9 mouse cellular contexts compared by ENCODE assay signal in the genomic region with DNA sequence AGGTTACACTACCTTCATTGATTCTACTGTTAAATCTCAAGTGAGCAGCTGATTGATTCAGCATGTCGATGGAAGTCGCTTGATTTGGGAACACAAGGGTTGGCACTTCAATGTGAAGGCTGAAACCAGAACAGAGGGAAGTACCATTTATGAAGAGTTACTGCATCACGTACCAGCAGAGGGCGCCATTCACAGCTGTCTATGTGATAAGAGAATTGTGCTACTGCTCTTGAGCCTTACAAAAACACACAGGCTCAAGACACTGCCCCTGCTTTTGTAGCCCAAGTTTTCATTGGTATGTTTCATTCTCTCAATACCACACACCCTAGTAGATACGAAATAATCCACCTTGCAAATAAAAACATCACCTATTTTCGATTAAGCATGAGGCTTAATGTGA.
DNase-seq lines count a peak whose midpoint lies in the region; ATAC-seq and TF ChIP-seq lines count a peak whose summit lies in the region.
"Had no signal": no experiment of that assay in that cellular context is flagged by ENCODE, and none has a peak within 500 bp of the region (broad histone marks: within the 10 kb centered on the region; RNA-seq: fewer than 3 reads in every experiment).

No protein-coding gene starts in this region.

- no peak overlapping the region for H3K4me2 ChIP-seq in hindbrain, postnatal 0 days (ENCODE audit: low read depth, low read length)
- H3K4me2 ChIP-seq: stomach, embryonic 15.5 days had no signal

- peak; percentile 36 to 54 for DNase-seq in heart, postnatal 14 days
- no peak for DNase-seq in heart, adult 8-10 months (ENCODE audit: low spot score)
- peak; percentile 32 for DNase-seq in adrenal gland, adult 2 months
- DNase-seq in embryo, embryonic 11.5 days (ENCODE audit: low read depth, low spot score) = peak; percentile 50
- peak; percentile 81 for DNase-seq in hindbrain, postnatal 0 days (ENCODE audit: low spot score)
- peak; percentile 82 for DNase-seq in left cerebral cortex, postnatal 4 days
- DNase-seq in right cerebral cortex, adult 18-20 months = peak; percentile 70
- no peak for DNase-seq in natural killer cell, adult 2 months (ENCODE audit: low spot score in 2 of 2)

- intact Hi-C loops in heart, postnatal 14 days (cut with DNase I) = loop anchor here (5.0 kb wide), 2 partner anchors 228 to 503 kb away; no protein-coding TSS in a partner anchor
- intact Hi-C loops in left cerebral cortex, postnatal 4 days (cut with DNase I) = no loop called here

- no peaks in the 10 kb centered on the region for H3K4me1 ChIP-seq in hindbrain, postnatal 0 days (ENCODE audit: insufficient read depth, low read length)
- H3K4me1 ChIP-seq: stomach, embryonic 15.5 days had no signal

- H3K27ac ChIP-seq in hindbrain, postnatal 0 days = no peak overlapping the region
- H3K27ac ChIP-seq: stomach, embryonic 15.5 days had no signal

- no peak for ATAC-seq in hindbrain, postnatal 0 days

- no peaks in the 10 kb centered on the region for H3K9me3 ChIP-seq in hindbrain, postnatal 0 days (ENCODE audit: low read length)
- H3K9me3 ChIP-seq: stomach, embryonic 15.5 days had no signal

- H3K4me3 ChIP-seq in hindbrain, postnatal 0 days (ENCODE audit: low read length) = no peak overlapping the region
- H3K4me3 ChIP-seq: stomach, embryonic 15.5 days had no signal

- no peaks in the 10 kb centered on the region for H3K27me3 ChIP-seq in hindbrain, postnatal 0 days (ENCODE audit: insufficient read depth, low read length)
- H3K27me3 ChIP-seq: stomach, embryonic 15.5 days had no signal

- H3K9ac ChIP-seq in hindbrain, postnatal 0 days (replicated peaks; ENCODE audit: low read length) = no peak overlapping the region
- H3K9ac ChIP-seq: stomach, embryonic 15.5 days had no signal

- H3K36me3 ChIP-seq in hindbrain, postnatal 0 days (ENCODE audit: insufficient read depth, low read length) = no peaks in the 10 kb centered on the region
- H3K36me3 ChIP-seq: stomach, embryonic 15.5 days had no signal

- WGBS in hindbrain, postnatal 0 days = 42% methylated on average over 6 of the region's 6 CpGs

- peak; percentile 82 for TF ChIP-seq CTCF in hindbrain, postnatal 0 days (IDR thresholded peaks at IDR 0.05; ENCODE audit: low read depth)

Comparison
In these comparisons a context has a peak if more than half of its experiments do, and no peak if none do; other contexts are left out.
1. DNase-seq: peak in heart, postnatal 14 days (2 of 2), adrenal gland, adult 2 months (single experiment), embryo, embryonic 11.5 days (single experiment), hindbrain, postnatal 0 days (single experiment), left cerebral cortex, postnatal 4 days (single experiment) and right cerebral cortex, adult 18-20 months (single experiment); none in heart, adult 8-10 months (single experiment) and natural killer cell, adult 2 months (0 of 2).